Mouse (Mus musculus): ENCODE results near the gene Tgm2. TPM values are rescaled to one million over a fixed set of nuclear protein-coding genes. Genes with fewer than 3 reads are reported as not detected.

Tgm2 gene
- total and polyA plus RNA-seq, 2 experiments from 2014 or later = 6.8 to 13.3 TPM

DNA sequence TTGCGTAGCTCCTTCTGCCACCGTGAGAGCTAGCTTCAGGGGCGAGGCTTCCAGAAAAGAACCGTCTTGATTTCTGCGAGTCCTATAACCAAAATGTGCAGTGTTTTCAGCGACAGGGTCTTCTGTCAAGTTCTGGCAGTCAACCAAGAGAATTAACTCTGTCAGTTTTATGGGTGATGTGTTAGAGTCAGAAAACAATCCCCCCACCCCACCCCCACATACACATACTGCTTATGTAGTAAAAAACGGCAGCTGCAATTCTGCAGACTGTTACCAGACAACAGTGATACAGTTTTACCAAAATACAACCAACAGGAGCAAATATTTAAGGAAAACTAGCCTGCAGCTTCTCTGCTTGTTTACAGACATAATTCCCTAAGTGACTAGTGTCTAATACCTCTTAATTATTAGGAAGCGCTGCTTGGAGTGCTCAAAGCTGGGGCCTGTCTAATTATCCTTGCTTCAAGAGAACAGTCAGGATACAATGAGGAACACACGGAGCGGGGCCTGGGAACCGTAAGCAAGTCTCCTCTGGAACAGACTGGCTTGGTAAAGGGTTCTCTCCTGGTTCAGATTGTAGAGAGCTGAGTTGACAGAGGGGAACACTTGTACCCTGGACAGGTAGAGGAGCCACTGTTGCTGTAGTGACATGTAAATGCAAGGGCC is 40.1 kb upstream of the Tgm2 start:
- DNase-seq (ENCODE audit: low spot score) = no peak
- Histone ChIP-seq H3K36me3 (ENCODE audit: insufficient read depth, low read length) (no peaks in the 10 kb centered on the region), H3K4me2 (ENCODE audit: low read depth, low read length, poor library complexity, severe bottlenecking) (no peak overlapping the region), H3K9ac (replicated peaks; ENCODE audit: low read length, poor library complexity, severe bottlenecking) (no peak overlapping the region), H3K9me3 (ENCODE audit: low read length) (no peaks in the 10 kb centered on the region), H3K4me3 (ENCODE audit: low read depth, low read length) (no peak overlapping the region), H3K27ac (ENCODE audit: low read depth, low read length) (peak overlapping the region; percentile 27), H3K4me1 (ENCODE audit: insufficient read depth, low read length) (no peaks in the 10 kb centered on the region), H3K27me3 (ENCODE audit: insufficient read depth, low read length) (no peaks in the 10 kb centered on the region)
- TF ChIP-seq CTCF (IDR thresholded peaks at IDR 0.05) = no peak
- no peak for ATAC-seq (ENCODE audit: low FRiP score)
- 67% methylated on average over 11 of the region's 11 CpGs for WGBS

GRCm38 (mm10) chr2:158183266-158183665 is 37.0 kb upstream of the Tgm2 start:
- TF ChIP-seq CTCF (IDR thresholded peaks at IDR 0.05) = no peak
- WGBS = 90% methylated on average over 8 of the region's 8 CpGs
- Histone ChIP-seq H3K4me3 (ENCODE audit: low read depth, low read length) (no peak overlapping the region), H3K4me2 (ENCODE audit: low read depth, low read length, poor library complexity, severe bottlenecking) (no peak overlapping the region), H3K27me3 (ENCODE audit: insufficient read depth, low read length) (no peaks in the 10 kb centered on the region), H3K27ac (ENCODE audit: low read depth, low read length) (no peak overlapping the region), H3K36me3 (ENCODE audit: insufficient read depth, low read length) (no peaks in the 10 kb centered on the region), H3K9ac (replicated peaks; ENCODE audit: low read length, poor library complexity, severe bottlenecking) (no peak overlapping the region), H3K4me1 (ENCODE audit: insufficient read depth, low read length) (no peaks in the 10 kb centered on the region), H3K9me3 (ENCODE audit: low read length) (no peaks in the 10 kb centered on the region)
- no peak for ATAC-seq (ENCODE audit: low FRiP score)
- DNase-seq (ENCODE audit: low spot score) = no peak

DNA sequence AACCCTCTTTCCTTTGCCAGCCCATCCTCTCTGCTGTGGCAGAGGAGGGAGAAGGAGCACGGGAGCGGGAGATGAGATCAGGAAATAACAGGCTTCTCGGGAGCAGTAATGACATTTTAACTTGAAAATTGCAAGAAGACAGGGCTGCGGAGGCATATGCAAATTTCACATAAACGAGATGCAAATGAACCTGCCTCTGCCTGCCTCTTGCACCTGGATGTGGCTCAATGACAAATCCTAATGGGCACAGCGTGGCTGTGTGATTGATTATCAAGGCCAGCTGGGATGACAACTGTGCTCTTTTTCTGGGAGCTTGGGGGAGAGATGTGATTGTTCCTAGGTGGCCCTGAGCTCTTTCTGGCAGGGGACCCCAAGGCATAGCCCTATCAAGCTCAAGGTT is 35.7 kb upstream of the Tgm2 start:
- DNase-seq (ENCODE audit: low spot score) (no peak), ATAC-seq (ENCODE audit: low FRiP score) (no peak)
- Histone ChIP-seq H3K36me3 (ENCODE audit: insufficient read depth, low read length) (no peaks in the 10 kb centered on the region), H3K4me1 (ENCODE audit: insufficient read depth, low read length) (no peaks in the 10 kb centered on the region), H3K27me3 (ENCODE audit: insufficient read depth, low read length) (no peaks in the 10 kb centered on the region), H3K4me3 (ENCODE audit: low read depth, low read length) (no peak overlapping the region), H3K4me2 (ENCODE audit: low read depth, low read length, poor library complexity, severe bottlenecking) (no peak overlapping the region), H3K9me3 (ENCODE audit: low read length) (no peaks in the 10 kb centered on the region), H3K27ac (ENCODE audit: low read depth, low read length) (peak overlapping the region; percentile 43; the same call in 1 of the 2 replicates), H3K9ac (replicated peaks; ENCODE audit: low read length, poor library complexity, severe bottlenecking) (0 out of 2 replicates have a peak overlapping the region, but pooled peaks have one; percentile 2)
- WGBS = 43% methylated on average over 6 of the region's 6 CpGs
- TF ChIP-seq CTCF (IDR thresholded peaks at IDR 0.05) = no peak

GRCm38 (mm10) chr2:158180797-158181196 is 34.6 kb upstream of the Tgm2 start:
- Histone ChIP-seq H3K4me3 (ENCODE audit: low read depth, low read length) (no peak overlapping the region), H3K9me3 (ENCODE audit: low read length) (no peaks in the 10 kb centered on the region), H3K27me3 (ENCODE audit: insufficient read depth, low read length) (no peaks in the 10 kb centered on the region), H3K9ac (replicated peaks; ENCODE audit: low read length, poor library complexity, severe bottlenecking) (no peak overlapping the region), H3K27ac (ENCODE audit: low read depth, low read length) (no peak overlapping the region), H3K4me1 (ENCODE audit: insufficient read depth, low read length) (no peaks in the 10 kb centered on the region), H3K4me2 (ENCODE audit: low read depth, low read length, poor library complexity, severe bottlenecking) (no peak overlapping the region), H3K36me3 (ENCODE audit: insufficient read depth, low read length) (no peaks in the 10 kb centered on the region)
- 49% methylated on average over 9 of the region's 9 CpGs for whole genome bisulfite sequencing
- ATAC-seq (ENCODE audit: low FRiP score) (no peak), DNase-seq (ENCODE audit: low spot score) (peak; percentile 60)
- peak; percentile 85 for TF ChIP-seq CTCF (IDR thresholded peaks at IDR 0.05)

GRCm38 (mm10) chr2:158179370-158180111 is 33.3 kb upstream of the Tgm2 start:
- TF ChIP-seq CTCF (IDR thresholded peaks at IDR 0.05) = no peak
- WGBS = 14% methylated on average over 18 of the region's 18 CpGs
- H3K4me3 ChIP-seq (ENCODE audit: low read depth, low read length) = no peak overlapping the region
- H3K36me3 ChIP-seq (ENCODE audit: insufficient read depth, low read length) = no peaks in the 10 kb centered on the region
- DNase-seq (ENCODE audit: low spot score) (peak; percentile 57), ATAC-seq (ENCODE audit: low FRiP score) (0 out of 2 replicates have a peak, but pooled peaks have one; percentile 20)
- no peak overlapping the region for H3K27ac ChIP-seq (ENCODE audit: low read depth, low read length)
- peak overlapping the region; percentile 44 for H3K4me2 ChIP-seq (ENCODE audit: low read depth, low read length, poor library complexity, severe bottlenecking)
- no peaks in the 10 kb centered on the region for H3K9me3 ChIP-seq (ENCODE audit: low read length)
- H3K27me3 ChIP-seq (ENCODE audit: insufficient read depth, low read length) = no peaks in the 10 kb centered on the region
- no peak overlapping the region for H3K9ac ChIP-seq (replicated peaks; ENCODE audit: low read length, poor library complexity, severe bottlenecking)
- H3K4me1 ChIP-seq (ENCODE audit: insufficient read depth, low read length) = no peaks in the 10 kb centered on the region
